Comparison of ENCODE assay signal across 17 mouse cellular contexts in the genomic region with DNA sequence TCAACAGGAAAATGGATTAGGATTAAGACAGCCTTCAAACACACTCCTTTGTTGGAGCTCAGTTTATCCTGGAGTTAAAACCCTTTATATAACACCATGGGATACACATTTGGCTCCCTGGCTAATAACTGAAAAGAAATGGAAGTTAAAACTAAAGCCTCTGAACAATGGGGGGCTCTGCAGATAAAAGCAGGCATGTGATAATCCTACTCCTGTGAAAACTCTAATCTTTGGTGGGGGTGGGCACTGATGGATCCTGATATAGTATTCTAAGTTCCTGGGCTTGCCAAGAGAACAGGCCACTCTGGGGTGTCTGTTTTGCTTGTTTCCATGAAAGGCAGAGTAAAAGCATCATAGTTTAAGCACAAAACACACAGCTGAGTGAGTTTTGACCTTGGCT.
"Had no signal": no experiment of that assay in that cellular context is flagged by ENCODE, and none has a peak within 500 bp of the region (broad histone marks: within the 10 kb centered on the region; RNA-seq: fewer than 3 reads in every experiment).

No protein-coding gene starts in this region.

- H3K36me3 ChIP-seq: kidney, embryonic 15.5 days; limb, embryonic 12.5 days; limb, embryonic 15.5 days had no signal

- DNase-seq: kidney, adult 8-10 months; kidney, postnatal 10 days; kidney, postnatal 36 days; layer of hippocampus, postnatal 36 days; left cerebral cortex, postnatal 4 days; liver, postnatal 0 days; lung, embryonic 14.5 days; thymus, adult 18-20 months; thymus, postnatal 36 days had no signal

- ATAC-seq: liver, postnatal 0 days; lung, postnatal 0 days had no signal

- H3K4me1 ChIP-seq: kidney, embryonic 15.5 days; limb, embryonic 12.5 days; limb, embryonic 15.5 days had no signal

- H3K27me3 ChIP-seq: kidney, embryonic 15.5 days; limb, embryonic 12.5 days; limb, embryonic 15.5 days had no signal

- H3K9ac ChIP-seq: kidney, embryonic 15.5 days; limb, embryonic 12.5 days; limb, embryonic 15.5 days; liver, embryonic 14.5 days; liver, postnatal 0 days; lung, embryonic 14.5 days had no signal

- H3K4me2 ChIP-seq: kidney, embryonic 15.5 days; limb, embryonic 12.5 days; limb, embryonic 15.5 days; liver, embryonic 11.5 days; lung, embryonic 14.5 days had no signal

- H3K27ac ChIP-seq: kidney, embryonic 15.5 days; left cerebral cortex, adult 2 months; limb, embryonic 12.5 days; limb, embryonic 15.5 days; liver, embryonic 14.5 days; macrophage had no signal

- H3K4me3 ChIP-seq: kidney, embryonic 15.5 days; left cerebral cortex, adult 2 months; limb, embryonic 12.5 days; limb, embryonic 15.5 days had no signal

- H3K9me3 ChIP-seq: kidney, embryonic 15.5 days; limb, embryonic 12.5 days; limb, embryonic 15.5 days had no signal
